Mouse (Mus musculus) stomach, postnatal 0 days (tissue): ENCODE measurements around the gene N4bp2. TPM values are rescaled to one million over a fixed set of nuclear protein-coding genes. Genes with fewer than 3 reads are reported as not detected.
A peak's percentile ranks its signal among the peaks of the same experiment; 100 is the strongest.
"Not testable (repeated sequence)": the region's sequence is repeated elsewhere in the genome, so short reads cannot be mapped to it uniquely, and the experiment has no call there.

ENCODE experiments used
- ATAC-seq: fragments of 200-750 bp; cut with Nextera tagmentation; 2 replicates; pipeline ENCODE4 v1.8.0; 2017; ENCODE audit not compliant: low FRiP score, low TSS enrichment
- DNase-seq: peaks from one replicate; pipeline ENCODE4 v3.0.0-alpha.2; 2016; ENCODE audit warnings: low spot score
- H3K27ac ChIP-seq: fragments of 300-500 bp; sonication (generic); replicated peaks from 2 replicates; pipeline ENCODE4 v1.5.1; 2014; ENCODE audit warnings: mild to moderate bottlenecking, control low read depth
- H3K27me3 ChIP-seq: fragments of 300-500 bp; sonication (generic); 2 replicates; pipeline ENCODE4 v1.6.1; 2014; ENCODE audit warnings: low read length; ENCODE audit not compliant: control insufficient read depth, insufficient read depth
- H3K36me3 ChIP-seq: fragments of 300-500 bp; sonication (generic); 2 replicates; pipeline ENCODE4 v1.6.1; 2014; ENCODE audit warnings: low read length, mixed read lengths; ENCODE audit not compliant: control insufficient read depth, insufficient read depth
- H3K4me1 ChIP-seq: fragments of 300-500 bp; sonication (generic); replicated peaks from 2 replicates; pipeline ENCODE4 v1.6.1; 2014; ENCODE audit warnings: antibody characterized with exemption; ENCODE audit not compliant: control insufficient read depth, insufficient read depth
- H3K4me2 ChIP-seq: fragments of 300-500 bp; sonication (generic); replicated peaks from 2 replicates; pipeline ENCODE4 v1.6.1; 2014; ENCODE audit warnings: low read depth, mild to moderate bottlenecking, control low read depth, moderate library complexity
- H3K4me3 ChIP-seq: fragments of 300-500 bp; sonication (generic); 2 replicates; pipeline ENCODE4 v1.5.1; 2014; ENCODE audit warnings: low read depth, low read length, control low read depth
- H3K9ac ChIP-seq: fragments of 300-500 bp; sonication (generic); 2 replicates; pipeline ENCODE4 v1.6.1; 2014; ENCODE audit warnings: mild to moderate bottlenecking, low read length, control low read depth, mixed read lengths
- H3K9me3 ChIP-seq: fragments of 300-500 bp; sonication (generic); 2 replicates; pipeline ENCODE4 v1.6.1; 2016; ENCODE audit warnings: low read length; ENCODE audit not compliant: control insufficient read depth
- CTCF ChIP-seq: IDR thresholded peaks from 2 replicates; pipeline ENCODE4 v1.5.1; 2016; ENCODE audit warnings: antibody characterized with exemption, low read depth, mild to moderate bottlenecking, moderate library complexity
- EP300 ChIP-seq: optimal IDR thresholded peaks from 2 replicates; pipeline ENCODE3; 2016; ENCODE audit warnings: antibody characterized with exemption
- WGBS: fragments of 180-500 bp; shearing (Covaris S2); extraction: QIAGEN DNeasy Blood & Tissue Kit; methylation state at CpG from one replicate; pipeline ENCODE4 v1.1.7; 2014; 5-methylcytosine and 5-hydroxymethylcytosine counted together
- polyA plus RNA-seq: library from polyadenylated mRNA; unstranded; fragments of >200 nt; fragmentation: Nextera tagmentation; extraction: Ambion mirVana; gene quantifications from 2 replicates; pipeline ENCODE4 v1.2.1, GENCODE M21; 2015

N4bp2 gene
- polyA plus RNA-seq, 1 experiment from 2014 or later, result 6.0 TPM

GRCm38 (mm10) chr5:65776907-65777306 lies 13.6 kb downstream of the N4bp2 start:
- WGBS, result 94% methylated on average over 3 of the region's 3 CpGs
- Histone ChIP-seq H3K9me3 (no peaks in the 10 kb centered on the region), H3K4me1 (no peaks in the 10 kb centered on the region), H3K4me2 (no peak overlapping the region), H3K27ac (no peak overlapping the region), H3K4me3 (no peak overlapping the region), H3K36me3 (0 out of 2 replicates have a peak, but pooled peaks cover 2% of the 10 kb centered on the region), H3K9ac (no peak overlapping the region), H3K27me3 (no peaks in the 10 kb centered on the region)
- no peak for ATAC-seq
- TF ChIP-seq EP300, result no peak
- TF ChIP-seq CTCF, result no peak
- no peak for DNase-seq

- DNase-seq, H3K9ac ChIP-seq, H3K9me3 ChIP-seq, H3K27me3 ChIP-seq, H3K4me2 ChIP-seq, H3K4me3 ChIP-seq, H3K27ac ChIP-seq, H3K4me1 ChIP-seq, ATAC-seq, H3K36me3 ChIP-seq: not testable (repeated sequence)
- WGBS, result 93% methylated on average over 4 of the region's 4 CpGs
Measured at GRCm38 (mm10) chr5:65778986-65779385, 15.7 kb downstream of the N4bp2 start.

GRCm38 (mm10) chr5:65779401-65780063 lies 16.2 kb downstream of the N4bp2 start:
- H3K9me3 ChIP-seq, result no peaks in the 10 kb centered on the region
- no peaks in the 10 kb centered on the region for H3K4me1 ChIP-seq
- WGBS, result 71% methylated on average over 3 of the region's 3 CpGs
- H3K9ac ChIP-seq, result no peak overlapping the region
- H3K4me2 ChIP-seq, result no peak overlapping the region
- TF ChIP-seq EP300, result no peak
- no peak for TF ChIP-seq CTCF
- H3K36me3 ChIP-seq, result 0 out of 2 replicates have a peak, but pooled peaks cover 5% of the 10 kb centered on the region
- no peak for ATAC-seq
- no peak overlapping the region for H3K27ac ChIP-seq
- DNase-seq, result no peak
- H3K27me3 ChIP-seq, result no peaks in the 10 kb centered on the region
- no peak overlapping the region for H3K4me3 ChIP-seq

DNA sequence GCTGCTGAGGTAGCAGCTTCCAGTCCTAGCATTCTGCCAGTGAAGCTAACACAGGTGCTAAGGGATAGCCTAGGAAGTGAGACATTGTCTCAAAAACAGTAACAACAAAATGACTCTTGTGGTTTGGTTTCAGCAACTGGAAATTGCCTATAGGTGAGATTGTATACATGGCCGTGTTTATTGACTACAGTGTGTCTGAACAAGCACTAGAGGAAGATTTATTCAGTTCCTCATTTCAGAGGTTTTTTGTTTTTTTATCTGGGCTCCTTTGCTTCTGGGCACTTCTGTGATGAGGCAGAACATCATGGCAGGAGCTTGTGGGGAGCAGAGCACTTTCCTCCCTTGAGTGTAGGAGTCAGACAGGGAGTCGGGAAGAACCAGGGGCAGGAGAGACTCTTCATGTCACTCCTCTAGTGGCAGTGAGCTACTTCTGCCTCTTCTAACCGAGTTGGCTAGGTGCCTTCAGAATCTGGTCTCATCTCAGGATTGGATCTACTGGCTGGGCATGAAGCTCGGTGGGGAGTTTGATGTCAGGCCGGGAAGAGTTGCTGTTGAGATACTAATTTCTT lies 17.9 kb downstream of the N4bp2 start:
- Histone ChIP-seq H3K4me1 (no peaks in the 10 kb centered on the region), H3K4me2 (no peak overlapping the region), H3K27me3 (no peaks in the 10 kb centered on the region), H3K27ac (no peak overlapping the region), H3K9ac (no peak overlapping the region), H3K4me3 (no peak overlapping the region), H3K9me3 (no peaks in the 10 kb centered on the region), H3K36me3 (0 out of 2 replicates have a peak, but pooled peaks cover 3% of the 10 kb centered on the region)
- WGBS, result 71% methylated on average over 5 of the region's 5 CpGs
- ATAC-seq, result no peak
- TF ChIP-seq EP300 (no peak), CTCF (no peak)
- no peak for DNase-seq

GRCm38 (mm10) chr5:65781769-65782715 lies 18.7 kb downstream of the N4bp2 start:
- H3K27ac ChIP-seq, result no peak overlapping the region
- DNase-seq (no peak), ATAC-seq (peak; percentile 54; the same call in 1 of the 2 replicates)
- H3K9me3 ChIP-seq, result no peaks in the 10 kb centered on the region
- no peak overlapping the region for H3K4me2 ChIP-seq
- H3K27me3 ChIP-seq, result no peaks in the 10 kb centered on the region
- 0 out of 2 replicates have a peak, but pooled peaks cover 2% of the 10 kb centered on the region for H3K36me3 ChIP-seq
- no peaks in the 10 kb centered on the region for H3K4me1 ChIP-seq
- no peak overlapping the region for H3K9ac ChIP-seq
- WGBS, result 55% methylated on average over 13 of the region's 13 CpGs
- no peak overlapping the region for H3K4me3 ChIP-seq
- no peak for TF ChIP-seq EP300
- TF ChIP-seq CTCF, result 0 out of 2 replicates have a peak, but pooled peaks have one; percentile 5
